Mouse (Mus musculus) cerebral cortex, adult 2 months (tissue): ENCODE data around the gene Arhgef3.

ENCODE experiments used
- WGBS: fragments of 180-500 bp; shearing (Covaris S2); methylation state at CpG from one replicate; pipeline ENCODE4 v1.1.7; 2018; 5-methylcytosine and 5-hydroxymethylcytosine counted together

The Arhgef3 gene

GRCm38 (mm10) chr14:27114362-27115274 lies at the start of gene Arhgef3:
Gene Arhgef3 (plus strand): TSS chr14:27114899.
- 5% methylated on average over 58 of the region's 58 CpGs for WGBS

DNA sequence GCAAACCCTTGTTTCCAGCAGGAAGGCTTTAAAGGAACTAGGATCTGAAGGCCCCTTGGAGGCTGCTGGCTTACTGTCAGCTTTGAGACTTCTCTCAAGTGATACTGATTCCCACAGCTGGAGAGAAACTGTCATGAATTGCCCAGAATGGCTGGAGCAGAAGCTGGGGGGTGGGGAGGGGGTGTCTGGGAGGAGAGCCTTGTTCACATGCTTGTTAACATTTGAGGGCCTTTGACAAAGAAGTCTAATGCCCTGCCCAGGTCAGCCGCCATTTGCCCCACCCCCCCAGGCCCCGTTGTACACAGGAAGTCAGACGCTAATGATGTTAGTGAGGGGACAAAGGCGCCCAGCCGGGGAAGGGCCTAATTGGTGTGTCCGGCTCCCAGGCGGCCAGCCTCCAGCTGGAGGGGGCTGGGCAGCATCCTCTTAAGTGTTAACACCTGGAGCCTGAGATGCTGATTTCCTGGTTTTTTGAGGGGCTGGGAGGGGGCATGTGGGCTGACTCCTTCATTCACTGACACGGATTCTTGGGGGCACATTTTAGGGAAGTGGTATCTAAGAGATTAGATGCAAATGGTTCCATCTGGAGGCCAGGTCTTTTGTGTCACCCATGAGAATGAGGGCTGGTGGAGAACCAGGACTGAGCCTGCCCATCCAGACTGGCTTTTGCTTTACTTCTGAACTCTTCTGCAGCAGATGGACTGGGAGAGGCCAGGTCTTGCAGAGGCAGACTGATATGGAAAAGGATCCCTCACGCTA lies 48.3 kb upstream of the Arhgef3 start:
- 44% methylated on average over 9 of the region's 9 CpGs for WGBS

GRCm38 (mm10) chr14:27067866-27068271 lies 46.8 kb upstream of the Arhgef3 start:
- 45% methylated on average over 6 of the region's 6 CpGs for WGBS

DNA sequence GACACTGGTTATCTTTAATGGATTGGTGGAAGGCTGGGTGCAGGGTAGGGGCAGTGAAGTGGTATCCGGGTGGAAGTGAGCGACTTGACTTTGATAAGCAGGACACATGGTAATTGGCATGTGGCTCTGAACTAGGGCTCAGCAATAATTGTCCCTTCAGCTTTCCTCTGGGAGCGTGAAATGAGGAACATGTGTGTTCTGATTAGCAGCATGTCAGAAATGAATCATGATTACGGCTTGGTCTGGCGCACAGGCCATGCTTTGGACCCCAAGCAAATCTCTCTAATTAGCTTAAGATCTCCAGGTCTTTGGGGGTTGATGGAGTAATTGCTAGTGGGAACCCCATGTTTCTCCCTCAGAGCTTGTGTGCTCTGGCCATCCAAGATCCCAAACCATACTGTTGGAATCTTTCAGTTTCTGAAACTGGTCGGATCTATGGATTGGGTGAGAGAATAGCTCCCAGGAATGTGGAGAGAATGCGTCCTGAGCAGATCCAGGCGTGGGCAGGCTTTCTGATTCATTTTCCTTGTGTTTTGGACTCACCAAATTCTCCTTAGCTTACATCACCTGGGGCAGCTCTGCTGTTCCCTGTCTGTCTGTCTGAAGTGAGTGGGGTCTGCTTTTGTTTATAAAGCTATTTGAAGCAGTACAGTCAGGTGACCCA lies 45.1 kb upstream of the Arhgef3 start:
- WGBS, result 89% methylated on average over 8 of the region's 8 CpGs

DNA sequence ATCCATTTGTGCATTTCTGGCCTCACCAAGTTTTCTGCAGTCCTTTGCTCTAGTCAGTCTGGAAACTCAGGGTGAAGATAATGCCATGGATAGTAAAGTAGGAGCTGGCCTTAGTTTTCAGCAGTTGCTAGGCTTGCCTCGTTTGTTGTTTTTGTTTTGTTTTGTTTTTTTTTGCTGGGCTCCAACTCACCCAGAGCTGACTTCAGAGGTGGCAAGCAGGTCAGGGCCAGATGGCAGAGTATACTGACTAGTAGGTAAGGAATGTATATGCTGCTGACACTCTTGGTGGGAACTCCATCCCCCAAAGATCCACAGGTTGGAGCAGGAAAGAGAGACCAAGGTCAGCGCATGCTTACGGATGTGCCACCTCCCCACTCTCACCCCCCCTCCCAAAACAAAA lies 44.6 kb upstream of the Arhgef3 start:
- 70% methylated on average over 3 of the region's 3 CpGs for WGBS

DNA sequence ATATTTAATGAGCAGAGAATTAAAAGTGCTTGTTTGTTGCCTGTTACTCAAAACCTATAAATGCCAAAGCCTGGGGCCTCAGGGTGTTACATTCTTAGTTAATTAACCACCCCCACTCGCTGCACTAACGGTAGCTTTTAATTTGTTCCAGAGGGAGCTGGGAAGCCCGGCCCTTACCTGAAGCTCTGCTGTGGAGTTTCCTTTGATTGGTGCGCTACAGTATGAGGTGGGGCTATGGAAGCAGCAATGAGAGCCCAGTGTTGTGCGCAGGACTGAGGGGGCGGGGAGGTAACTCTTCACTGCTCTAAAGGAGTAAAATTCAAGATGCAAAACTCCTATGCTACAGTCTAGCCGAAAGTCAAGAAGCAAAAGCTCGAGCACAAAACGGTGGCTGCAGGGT lies 43.9 kb upstream of the Arhgef3 start:
- 64% methylated on average over 9 of the region's 9 CpGs for WGBS

GRCm38 (mm10) chr14:27071985-27072384 lies 42.7 kb upstream of the Arhgef3 start:
- WGBS, result 39% methylated on average over 3 of the region's 3 CpGs

- 84% methylated on average over 6 of the region's 6 CpGs for WGBS
Measured at GRCm38 (mm10) chr14:27075084-27075483, 39.6 kb upstream of the Arhgef3 start.

DNA sequence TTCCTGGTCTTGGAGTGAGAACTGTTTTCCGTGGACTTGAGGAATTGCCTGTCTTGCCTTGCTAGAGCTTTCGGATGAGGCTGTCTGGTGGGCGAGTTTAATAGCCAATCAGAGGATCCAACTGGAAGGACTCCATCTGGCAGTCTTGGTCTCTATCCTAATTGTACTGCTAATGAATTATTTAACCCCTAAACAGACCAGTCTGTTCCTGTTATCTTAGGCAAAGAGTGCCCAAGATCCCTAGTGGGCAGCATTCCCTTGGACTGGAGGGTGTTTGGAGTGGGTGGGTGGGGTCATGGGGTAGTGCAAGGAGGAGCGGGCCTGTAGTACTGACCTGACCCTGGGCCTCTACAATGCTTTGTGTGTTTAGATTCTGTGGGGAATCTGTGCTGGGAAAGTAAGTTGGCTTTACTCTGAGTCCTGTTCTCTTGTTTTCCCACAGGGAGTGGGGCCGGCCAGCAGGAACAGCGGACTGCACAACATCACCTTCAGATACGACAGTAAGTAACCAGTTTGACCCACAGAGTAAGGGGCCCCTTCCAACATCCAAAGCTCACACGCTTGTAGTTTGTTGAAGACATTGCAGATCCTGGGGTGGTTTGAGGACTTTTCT lies 38.7 kb upstream of the Arhgef3 start:
- 74% methylated on average over 8 of the region's 8 CpGs for WGBS

- WGBS, result 90% methylated on average over 2 of the region's 2 CpGs
Measured at GRCm38 (mm10) chr14:27076522-27076920, 38.2 kb upstream of the Arhgef3 start.

GRCm38 (mm10) chr14:27081536-27082275 lies 33.0 kb upstream of the Arhgef3 start:
- 29% methylated on average over 5 of the region's 5 CpGs for WGBS

DNA sequence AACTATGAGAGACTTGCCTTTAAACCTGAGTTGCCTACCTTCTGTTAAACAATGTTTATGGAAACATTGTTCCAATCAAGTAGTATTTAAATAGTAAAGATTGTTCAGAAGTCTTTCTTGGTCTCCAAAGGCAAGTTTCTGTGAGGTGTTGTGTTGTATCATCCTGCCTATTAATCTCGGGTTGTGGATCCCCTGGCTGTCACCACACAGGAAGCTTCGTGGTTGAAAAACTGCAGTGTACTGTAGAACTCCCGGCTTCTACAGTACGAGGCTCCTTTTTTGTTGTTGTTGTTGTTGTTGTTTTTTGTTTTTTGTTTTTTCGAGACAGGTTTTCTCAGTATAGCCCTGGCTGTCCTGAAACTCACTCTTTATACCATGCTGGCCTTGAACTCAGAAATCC lies 29.2 kb upstream of the Arhgef3 start:
- WGBS, result 91% methylated on average over 5 of the region's 5 CpGs

DNA sequence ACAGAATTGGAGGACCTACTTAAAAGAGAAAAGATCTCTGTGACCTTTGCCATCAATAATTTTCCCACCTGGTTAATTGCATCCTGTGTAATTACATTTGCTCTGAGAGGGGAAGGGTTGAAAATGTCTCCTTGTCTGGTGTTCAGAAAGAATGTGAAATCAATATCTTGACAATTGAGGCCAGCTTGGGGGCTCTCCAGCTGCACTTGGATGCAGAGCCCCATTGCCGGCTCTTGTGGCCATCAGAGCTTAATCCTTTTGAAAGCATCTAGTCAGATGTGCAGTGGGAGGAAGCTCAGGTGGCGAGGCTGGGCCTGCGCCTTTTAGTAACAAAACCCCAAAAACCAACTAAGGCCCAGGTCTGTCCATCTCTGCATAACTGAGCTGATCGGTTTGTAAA lies 28.7 kb upstream of the Arhgef3 start:
- 90% methylated on average over 4 of the region's 4 CpGs for WGBS

DNA sequence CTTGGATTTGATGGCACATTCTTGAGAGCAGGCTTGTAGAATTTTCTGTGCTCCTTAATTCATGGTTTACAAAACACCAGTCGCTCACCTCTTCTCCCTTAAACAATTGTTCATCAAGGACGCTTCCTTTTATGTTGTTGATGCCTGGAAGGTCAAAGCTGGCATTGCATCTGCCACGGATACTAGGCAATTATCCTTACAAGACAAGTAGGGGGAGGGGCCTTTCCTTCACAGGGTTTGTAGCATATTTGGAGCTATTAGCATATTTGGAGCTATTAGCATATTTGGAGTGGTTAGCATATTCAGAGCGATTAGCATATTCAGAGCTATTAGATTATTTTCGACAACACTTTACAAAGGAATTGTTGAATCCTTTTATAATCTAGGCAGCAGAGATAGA lies 20.5 kb upstream of the Arhgef3 start:
- WGBS, result 80% methylated on average over 5 of the region's 5 CpGs

- 69% methylated on average over 9 of the region's 9 CpGs for WGBS
Measured at GRCm38 (mm10) chr14:27096133-27096532, 18.6 kb upstream of the Arhgef3 start.

GRCm38 (mm10) chr14:27096779-27097178 lies 17.9 kb upstream of the Arhgef3 start:
- WGBS, result 41% methylated on average over 3 of the region's 3 CpGs

DNA sequence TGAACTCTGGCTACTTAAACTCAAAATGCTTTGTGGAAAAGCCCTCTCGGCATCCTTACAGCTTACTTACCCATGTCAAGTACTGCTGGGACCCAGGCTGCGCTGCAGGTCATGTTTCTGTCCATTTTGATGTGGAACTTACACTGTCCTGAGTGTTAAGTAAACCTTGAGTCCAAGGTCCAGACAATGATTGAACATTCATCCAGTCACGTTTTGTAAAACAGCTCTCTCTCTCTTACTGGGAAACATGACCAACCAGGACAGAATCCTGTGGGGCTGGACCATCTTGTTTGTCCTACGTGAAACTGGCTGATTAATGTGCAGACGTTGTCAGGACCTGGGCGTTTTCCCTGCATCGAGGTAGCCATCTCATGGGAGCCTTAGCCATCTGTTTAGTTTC lies 13.0 kb upstream of the Arhgef3 start:
- 79% methylated on average over 7 of the region's 7 CpGs for WGBS

DNA sequence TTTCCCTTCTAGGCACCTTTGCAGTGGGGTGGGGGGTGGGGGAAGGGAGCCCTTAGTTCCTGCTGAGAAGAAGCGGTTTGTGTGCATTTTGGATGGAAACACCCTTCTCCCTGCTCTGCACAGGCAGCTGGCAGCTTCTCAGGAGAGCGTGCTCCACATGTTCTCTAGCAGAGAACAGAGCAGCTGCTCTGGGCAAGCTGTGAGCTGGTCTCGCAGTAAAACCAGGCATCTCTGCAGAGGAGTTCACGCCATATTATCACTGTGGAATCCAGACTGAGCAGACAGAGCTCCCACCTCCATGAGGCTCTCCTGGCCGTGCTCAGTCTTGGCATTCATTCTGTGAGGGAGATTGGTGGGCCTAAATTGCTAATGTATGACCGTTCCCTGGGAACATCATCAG lies 12.0 kb upstream of the Arhgef3 start:
- 42% methylated on average over 6 of the region's 6 CpGs for WGBS

GRCm38 (mm10) chr14:27105731-27106457 lies 8.8 kb upstream of the Arhgef3 start:
- WGBS, result 44% methylated on average over 12 of the region's 12 CpGs

- 71% methylated on average over 6 of the region's 6 CpGs for WGBS
Measured at GRCm38 (mm10) chr14:27108748-27109504, 5.8 kb upstream of the Arhgef3 start.
